Mouse (Mus musculus) lung, postnatal 25 days (tissue): Measurements from ENCODE around the gene Hist1h3e.
"Not testable (repeated sequence)": the region's sequence is repeated elsewhere in the genome, so short reads cannot be mapped to it uniquely, and the experiment has no call there.

Experiments
- DNase-seq: peaks from one replicate; pipeline ENCODE4 v3.0.0; 2022; ENCODE audit warnings: low spot score

Gene Hist1h3e

DNA sequence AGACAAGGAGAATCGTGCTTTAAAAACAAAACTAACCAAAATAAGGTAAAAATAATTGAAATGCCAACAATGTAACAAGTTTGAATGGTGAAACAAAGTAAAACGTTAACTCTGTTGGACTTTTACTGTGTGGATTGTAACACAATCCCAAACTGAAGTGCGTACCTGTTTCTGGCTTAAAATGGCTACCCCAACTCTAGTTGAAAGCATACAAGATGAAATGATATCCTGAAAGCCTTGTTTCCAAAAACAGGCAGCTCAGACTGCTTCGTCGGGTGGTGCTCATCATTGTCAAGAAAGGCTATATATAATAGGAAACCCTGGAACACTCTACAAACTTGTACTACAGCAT, 662 bp downstream of the Hist1h3e start:
- not testable (repeated sequence) for DNase-seq

DNA sequence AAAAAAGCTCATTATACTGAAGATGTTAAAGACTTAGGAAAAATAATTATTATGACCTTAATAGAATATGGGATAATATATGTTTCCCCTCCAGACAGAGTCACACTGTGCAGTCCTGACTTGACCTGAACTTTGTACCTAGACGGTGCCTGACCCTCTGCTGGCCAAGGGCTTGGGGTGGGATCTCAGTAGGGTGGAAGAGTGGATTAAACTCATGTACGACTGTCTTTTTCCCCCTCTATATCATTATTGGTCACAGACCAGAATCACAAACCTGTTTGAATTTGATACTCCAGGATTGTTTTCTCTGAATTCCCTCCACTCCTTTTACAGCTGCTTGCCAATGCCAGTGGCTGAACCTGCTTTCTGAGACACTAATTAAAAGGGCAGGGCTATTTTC, 1.5 kb downstream of the Hist1h3e start:
- not testable (repeated sequence) for DNase-seq

DNA sequence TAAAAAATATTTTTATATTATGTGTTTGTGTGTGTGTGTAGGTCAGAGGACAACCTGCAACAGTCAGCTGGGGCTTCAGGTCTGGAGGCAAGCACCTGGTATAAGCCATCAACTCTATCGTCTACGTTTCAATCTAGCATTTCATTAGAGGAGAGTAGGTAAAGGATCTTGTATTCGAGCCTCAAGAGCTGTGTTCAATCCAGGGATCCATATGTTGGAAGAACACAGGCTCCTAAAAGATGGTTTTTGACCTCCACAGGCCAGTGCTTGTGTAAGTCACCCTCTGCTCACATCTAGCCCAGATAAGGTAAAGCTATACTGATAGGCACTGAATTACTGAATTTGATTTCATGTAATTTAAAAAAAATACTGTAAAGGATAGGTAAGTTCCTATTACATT, 5.3 kb downstream of the Hist1h3e start:
- DNase-seq, result no peak

DNA sequence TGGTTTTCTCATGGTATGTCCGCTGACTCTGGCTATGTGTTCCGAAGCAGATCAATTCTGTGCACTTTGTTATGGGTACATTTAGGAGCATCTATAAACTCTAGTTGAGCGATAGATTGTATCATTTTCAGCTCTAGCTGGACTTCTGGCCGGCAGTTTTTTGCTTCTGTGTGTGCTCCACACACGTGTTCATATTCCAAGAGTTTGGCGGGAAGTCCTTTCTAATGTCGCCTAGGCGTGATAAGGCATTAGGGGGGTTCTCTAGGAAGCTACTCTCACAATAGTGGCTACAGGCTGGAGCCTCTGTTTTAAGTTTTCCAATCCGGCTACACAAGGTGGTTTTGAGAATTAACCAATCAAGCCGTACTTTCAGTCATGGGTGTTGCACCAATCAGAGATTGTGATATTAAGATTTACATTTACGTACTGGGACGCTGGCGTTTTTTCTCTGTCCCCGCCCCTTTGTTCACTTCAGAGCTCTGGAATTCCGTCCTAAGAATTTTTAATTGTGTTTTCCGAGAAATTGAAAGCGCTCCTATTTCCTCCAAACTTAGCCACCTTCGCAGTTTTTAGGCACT, 6.2 kb downstream of the Hist1h3e start:
- peak; percentile 92 for DNase-seq

DNA sequence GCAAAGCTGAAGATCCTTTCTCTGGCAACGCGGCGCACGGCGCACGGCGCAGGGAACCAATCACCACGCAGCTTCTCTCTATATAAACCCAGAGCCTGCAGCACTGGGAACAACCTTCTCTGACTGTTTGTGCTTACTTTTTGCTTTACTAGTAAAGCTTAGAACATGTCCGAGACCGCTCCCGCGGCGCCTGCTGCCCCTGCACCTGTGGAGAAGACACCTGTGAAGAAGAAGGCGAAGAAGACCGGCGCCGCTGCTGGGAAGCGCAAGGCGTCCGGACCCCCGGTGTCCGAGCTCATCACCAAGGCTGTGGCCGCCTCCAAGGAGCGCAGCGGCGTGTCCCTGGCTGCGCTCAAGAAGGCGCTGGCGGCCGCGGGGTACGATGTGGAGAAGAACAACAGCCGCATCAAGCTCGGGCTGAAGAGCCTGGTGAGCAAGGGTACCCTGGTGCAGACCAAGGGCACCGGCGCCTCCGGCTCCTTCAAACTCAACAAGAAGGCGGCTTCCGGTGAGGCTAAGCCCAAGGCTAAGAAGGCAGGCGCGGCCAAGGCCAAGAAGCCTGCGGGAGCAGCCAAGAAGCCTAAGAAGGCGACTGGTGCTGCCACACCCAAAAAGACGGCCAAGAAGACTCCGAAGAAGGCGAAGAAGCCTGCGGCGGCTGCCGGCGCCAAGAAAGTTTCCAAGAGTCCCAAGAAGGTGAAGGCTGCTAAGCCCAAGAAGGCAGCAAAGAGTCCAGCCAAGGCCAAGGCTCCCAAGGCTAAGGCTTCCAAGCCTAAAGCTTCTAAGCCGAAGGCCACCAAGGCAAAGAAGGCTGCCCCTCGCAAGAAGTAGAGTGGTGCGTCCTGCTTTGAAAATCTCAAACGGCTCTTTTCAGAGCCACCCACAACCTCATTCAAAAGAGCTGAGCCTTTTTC, 7.0 kb downstream of the Hist1h3e start:
- DNase-seq, result peak; percentile 80

DNA sequence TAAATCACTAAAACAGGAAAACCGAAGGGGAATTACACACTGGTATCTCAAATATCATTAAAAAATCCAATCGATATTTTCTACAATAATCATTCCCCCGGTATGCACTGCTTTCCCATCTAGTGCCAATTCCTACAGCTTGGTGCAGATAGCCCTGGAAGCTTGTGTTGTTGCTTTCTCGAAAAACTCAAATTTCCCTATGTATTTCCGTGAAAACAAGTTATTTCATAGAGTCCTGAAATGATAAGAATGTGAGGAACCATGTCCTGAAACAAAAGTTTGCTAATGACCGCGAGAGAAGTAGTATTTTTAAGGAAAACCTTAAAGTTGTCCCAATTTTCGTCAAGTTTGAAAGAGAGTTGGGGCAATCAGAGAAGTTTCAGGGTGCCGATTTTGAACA, 7.8 kb downstream of the Hist1h3e start:
- DNase-seq, result no peak

DNA sequence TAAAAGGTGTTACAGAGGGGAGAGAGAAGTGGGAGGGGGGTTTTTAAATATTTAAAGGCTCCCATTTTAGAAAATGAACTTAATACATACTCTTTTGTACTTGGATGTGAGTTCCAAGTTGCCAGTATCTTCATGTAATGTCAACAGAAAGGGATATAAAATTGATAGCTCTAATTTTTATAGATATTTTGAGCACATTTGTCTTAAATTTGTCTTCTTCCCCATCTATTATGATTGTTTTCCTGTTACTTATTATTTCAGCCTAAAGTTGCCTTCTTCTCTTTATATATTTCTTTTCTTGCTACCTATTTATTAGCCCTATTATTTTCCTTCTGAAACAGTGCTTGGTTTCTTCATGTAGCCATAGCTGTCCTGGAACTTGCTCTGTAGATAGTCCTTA, 9.2 kb downstream of the Hist1h3e start, which contains the start of gene Hist1h1d:
Gene Hist1h1d, plus strand, starts transcription at position 301 of the 400 bp plus-strand sequence.
- no peak for DNase-seq

DNA sequence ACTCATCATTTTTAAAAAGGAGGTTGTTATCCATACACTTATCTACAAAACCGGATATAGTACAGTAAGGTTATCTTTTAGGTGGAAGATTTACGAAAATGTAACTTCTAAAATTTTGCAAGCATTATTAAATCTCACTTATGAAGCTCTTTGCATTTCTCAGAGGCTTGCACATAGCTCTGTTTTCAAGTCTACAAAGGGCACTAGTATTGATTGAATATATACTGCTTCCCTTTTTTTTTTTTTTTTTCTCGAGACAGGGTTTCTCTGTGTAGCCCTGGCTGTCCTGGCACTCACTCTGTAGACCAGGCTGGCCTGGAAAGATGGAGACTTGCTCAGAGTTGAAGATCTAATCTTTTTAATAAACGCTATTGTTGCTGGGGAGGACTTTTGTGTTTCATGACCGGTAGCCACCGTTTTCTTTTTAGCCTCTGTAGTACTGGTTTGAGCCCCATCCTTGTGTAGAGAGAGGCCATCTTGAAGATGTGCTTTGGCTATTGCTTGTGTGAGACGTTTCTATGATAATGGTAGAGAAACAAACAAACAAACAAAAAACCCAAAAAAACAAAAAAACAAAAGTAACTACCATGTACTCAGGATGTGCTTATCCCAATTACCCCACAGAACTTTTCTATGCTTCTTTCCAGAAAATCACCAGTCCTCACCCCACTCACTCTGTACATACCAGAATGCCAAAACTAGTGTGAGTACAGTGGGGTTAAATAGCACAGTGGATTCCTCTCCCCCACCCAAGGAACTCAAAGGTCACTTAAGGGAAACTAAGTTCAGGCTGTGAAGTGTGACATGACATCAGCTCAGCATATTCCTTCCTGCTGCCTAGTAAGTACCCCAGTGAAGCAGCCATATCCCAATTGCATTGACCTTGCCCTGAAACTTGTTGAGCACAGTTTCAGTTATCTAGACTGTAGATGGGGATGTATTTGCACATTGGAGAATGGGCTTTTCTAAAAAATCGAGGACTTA, 9.9 kb downstream of the Hist1h3e start:
- no peak for DNase-seq

DNA sequence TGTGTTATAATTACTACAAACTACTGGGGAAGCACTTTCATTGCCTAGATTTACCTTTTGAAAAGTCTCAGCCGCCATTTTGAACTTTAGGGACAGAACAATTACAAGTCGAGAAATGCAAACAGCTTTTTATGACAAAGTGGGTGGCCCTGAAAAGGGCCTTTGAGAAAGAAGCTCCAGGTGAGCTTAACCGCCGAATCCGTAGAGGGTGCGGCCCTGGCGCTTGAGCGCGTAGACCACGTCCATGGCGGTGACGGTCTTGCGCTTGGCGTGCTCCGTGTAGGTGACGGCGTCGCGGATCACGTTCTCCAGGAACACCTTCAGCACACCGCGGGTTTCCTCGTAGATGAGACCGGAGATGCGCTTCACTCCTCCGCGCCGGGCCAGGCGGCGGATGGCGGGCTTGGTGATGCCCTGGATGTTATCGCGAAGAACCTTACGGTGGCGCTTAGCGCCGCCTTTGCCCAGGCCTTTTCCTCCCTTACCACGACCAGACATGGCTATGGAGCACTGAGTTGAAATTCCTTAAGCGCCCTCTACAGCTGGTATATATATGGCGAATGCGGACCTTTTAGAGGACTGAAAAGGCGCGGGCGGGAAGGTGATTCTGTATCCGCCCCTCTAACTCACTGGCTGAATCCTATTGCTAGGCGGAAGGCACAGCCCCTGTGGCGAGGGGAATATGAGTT, 10.9 kb downstream of the Hist1h3e start, which contains the start of gene Hist1h4f:
Gene Hist1h4f, minus strand, starts transcription at position 503 of the 689 bp plus-strand sequence.
- peak; percentile 89 for DNase-seq

DNA sequence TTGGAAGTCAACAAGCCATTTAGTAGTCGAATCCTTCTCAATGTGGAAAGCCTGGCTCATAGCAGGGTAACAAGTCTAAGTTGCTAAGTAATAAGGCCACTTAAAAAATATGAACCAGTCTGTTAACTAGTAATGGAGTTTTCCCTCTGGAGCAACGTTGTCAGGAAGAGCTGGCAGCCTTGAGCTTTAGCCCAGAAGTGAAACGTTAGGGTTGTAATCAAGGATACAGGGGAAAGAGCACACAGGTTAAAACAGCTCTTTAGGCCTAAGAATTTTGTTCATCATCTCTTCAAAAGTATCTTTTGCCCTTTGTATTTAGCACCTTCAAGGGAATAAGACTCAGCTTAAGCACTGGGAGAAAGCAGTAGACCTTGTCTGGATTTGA, 11.4 kb downstream of the Hist1h3e start:
- DNase-seq, result no peak

DNA sequence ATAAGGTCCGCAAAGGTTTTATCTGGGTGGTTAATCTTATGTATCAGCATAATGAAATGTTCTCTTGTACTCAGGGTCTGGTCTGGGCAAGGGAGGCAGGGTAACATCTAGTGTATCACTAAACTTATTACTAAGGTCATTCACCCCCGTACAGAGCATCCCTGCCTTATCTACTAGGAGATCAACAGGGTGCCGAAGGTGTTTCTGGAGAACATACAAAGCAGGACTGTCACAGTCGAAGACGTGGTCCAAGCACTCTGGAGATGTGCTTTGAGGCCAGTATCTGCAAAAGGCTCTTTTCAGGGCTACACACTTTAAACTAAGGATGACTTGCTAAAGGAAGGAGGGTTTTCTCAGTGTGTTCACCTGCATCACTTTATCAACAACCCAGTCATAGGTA, 15.5 kb downstream of the Hist1h3e start:
- DNase-seq, result no peak

DNA sequence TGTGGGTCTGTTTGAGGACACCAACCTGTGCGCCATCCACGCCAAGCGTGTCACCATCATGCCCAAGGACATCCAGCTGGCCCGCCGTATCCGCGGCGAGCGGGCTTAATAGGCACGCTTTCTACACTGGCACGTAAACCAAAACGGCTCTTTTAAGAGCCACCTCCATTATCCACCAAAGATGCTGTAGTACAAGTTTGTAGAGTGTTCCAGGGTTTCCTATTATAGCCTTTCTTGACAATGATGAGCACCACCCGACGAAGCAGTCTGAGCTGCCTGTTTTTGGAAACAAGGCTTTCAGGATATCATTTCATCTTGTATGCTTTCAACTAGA, 17.4 kb downstream of the Hist1h3e start:
- not testable (repeated sequence) for DNase-seq

DNA sequence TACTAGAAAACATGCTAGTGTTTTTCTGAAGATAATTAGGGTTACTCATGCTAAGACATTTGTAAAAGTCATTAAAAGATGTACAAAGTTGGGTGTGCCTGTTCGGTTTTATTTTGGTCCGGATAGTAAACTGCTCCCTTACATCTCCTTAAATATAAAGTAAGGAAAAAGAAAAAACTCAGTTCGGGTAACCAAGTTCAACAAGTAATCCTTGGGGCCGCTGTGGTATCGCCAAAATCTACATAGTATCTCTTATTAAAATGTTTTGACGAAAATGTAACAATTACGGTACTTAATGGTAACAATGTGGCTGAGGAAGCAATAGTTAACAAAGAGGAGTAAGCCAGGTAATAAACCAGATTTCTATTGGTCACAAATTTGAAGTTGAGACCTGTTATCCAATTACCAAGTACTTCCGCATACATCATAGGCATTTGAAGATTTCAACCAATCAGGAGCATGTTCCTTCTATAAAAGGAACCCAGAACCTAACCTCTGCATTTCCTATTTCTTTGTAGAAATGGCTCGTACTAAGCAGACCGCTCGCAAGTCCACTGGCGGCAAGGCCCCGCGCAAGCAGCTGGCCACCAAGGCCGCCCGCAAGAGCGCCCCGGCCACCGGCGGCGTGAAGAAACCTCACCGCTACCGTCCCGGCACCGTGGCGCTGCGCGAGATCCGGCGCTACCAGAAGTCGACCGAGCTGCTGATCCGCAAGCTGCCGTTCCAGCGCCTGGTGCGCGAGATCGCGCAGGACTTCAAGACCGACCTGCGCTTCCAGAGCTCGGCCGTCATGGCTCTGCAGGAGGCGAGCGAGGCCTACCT, 18.0 kb downstream of the Hist1h3e start, which contains the start of gene Hist1h3f:
Gene Hist1h3f, plus strand, starts transcription at position 88 of the 822 bp plus-strand sequence.
- peak; percentile 95 for DNase-seq

DNA sequence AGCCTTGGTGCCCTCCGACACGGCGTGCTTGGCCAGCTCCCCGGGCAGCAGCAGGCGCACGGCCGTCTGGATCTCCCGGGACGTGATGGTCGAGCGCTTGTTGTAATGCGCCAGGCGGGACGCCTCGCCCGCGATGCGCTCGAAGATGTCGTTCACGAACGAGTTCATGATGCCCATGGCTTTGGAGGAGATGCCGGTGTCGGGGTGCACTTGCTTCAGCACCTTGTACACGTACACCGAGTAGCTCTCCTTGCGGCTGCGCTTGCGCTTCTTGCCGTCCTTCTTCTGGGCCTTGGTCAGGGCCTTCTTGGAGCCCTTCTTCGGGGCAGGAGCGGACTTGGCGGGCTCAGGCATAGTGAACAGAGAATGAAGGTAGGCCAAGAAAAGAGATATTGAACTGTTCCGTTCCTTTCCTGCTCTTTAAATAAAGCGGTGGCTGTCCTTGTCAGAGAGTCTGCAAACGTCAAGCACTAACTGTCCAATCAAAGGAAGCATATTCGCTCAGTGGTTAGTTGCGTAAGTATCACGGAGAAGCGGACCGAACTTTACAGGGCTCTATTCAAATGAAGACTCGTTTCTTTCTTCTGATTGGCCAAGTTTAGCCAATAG, 19.1 kb downstream of the Hist1h3e start, which contains the start of gene Hist1h2bh:
Gene Hist1h2bh, minus strand, starts transcription at position 394 of the 609 bp plus-strand sequence.
- peak; percentile 93 for DNase-seq

DNA sequence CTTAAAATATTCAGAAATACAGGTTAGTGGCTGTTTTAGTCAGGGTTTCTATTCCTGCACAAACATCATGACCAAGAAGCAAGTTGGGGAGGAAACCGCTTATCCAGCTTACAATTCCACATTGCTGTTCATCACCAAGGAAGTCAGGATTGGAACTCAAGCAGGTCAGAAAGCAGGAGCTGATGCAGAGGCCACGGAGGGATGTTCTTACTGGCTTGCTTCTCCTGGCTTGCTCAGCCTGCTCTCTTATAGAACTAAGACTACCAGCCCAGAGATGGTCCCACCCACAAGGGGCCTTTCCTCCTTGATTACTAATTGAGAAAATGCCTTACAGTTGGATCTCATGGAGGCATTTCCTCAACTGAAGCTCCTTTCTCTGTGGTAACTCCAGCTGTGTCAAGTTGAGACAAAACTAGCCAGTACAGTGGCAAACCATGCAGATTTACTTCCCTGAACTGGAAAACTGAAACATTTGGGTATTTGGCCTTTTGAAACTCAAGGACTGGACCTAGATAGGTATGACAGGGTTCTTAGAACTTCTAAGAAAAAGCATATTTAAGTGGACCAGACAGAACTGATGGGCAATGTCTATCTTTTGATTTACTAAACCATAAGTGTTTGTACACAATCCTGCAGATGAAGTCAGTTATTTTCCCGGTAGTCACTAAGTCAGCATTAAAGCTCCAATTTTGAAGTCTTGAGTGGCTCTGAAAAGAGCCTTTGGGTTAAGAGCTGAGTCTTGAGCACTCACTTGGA, 19.8 kb downstream of the Hist1h3e start:
- not testable (repeated sequence) for DNase-seq

DNA sequence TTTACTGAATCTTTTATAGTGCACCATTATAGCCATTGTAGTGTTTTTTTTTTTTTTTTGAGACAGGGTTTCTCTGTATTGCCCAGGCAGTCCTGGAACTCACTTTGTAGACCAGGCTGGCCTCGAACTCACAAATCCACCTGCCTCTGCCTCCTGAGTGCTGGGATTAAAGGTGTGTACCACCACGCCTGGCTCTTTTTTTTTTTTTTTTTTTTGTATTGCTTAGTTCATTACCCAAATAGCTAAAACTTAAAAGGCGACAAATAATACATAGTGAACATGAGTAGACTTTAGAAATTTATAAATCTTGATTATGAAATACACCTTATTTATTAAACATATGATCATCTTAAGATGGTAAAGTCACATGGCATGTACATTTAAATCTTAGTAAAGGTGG, 20.7 kb downstream of the Hist1h3e start:
- no peak for DNase-seq

DNA sequence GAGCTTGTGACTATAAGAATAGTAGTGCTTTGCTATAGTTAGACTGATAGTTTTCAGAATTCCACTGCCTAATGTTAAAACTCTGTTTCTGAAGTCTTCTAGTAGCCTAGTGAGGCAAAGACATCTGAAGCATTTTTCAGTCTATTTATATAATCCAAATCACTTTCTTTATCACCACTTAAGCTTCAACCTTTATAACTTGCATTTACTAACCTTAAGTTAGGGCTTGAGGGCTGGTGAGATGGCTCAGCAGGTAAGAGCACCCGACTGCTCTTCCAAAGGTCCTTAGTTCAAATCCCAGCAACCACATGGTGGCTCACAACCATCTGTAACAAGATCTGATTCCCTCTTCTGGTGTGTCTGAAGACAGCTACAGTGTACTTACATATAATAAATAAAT, 22.3 kb downstream of the Hist1h3e start:
- not testable (repeated sequence) for DNase-seq

DNA sequence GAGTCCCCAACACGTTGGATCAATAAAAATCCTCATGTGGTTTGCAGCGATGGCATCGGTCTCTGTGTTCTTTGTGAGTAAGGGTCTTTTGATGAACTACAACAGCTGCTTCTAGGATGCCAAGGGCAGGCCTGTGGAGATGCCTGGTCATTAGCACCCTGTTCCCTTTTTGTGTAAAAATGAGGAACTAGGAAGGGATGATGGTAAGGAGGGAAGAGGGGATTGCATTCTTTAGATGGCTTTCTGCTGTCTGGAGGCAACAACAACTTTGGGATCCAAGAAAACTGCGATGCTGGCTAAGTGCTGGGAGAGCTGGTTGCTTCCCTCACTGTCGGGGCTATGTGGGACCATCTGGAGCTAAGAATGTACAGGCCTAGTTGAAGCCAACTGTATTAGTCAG, 23.9 kb downstream of the Hist1h3e start:
- no peak for DNase-seq

DNA sequence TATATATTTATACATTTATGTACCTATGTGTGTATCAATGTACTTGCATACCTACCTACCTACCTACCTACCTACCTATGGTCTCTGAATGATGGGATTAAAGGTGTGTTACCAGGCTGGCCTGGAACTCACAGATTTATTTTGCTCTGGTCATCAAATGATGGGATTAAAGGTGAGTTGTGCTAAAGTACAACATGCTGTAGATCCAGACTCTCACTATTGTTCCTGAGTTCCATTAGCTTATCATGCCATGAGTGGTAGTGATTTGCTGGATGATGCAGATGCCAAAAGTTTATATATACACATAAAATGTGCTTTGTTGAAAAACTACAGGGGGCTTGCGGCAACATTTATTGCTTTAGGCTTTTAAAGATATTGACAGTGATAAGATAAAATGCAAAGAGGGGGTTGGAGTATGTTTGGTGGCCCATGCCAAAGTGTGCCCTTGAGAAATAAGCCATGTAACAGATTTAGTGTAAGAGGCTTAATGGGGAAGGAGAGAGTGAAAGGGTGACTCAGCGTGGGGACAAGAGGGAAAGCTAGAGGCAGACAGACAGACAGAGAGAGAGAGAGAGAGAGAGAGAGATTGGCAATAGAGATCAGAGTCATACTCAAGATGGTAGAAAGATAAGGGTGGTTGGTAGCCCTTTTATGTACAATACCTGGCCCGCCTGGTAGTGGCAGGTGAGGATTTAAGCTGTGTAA, 25.0 kb downstream of the Hist1h3e start:
- DNase-seq, result no peak
